Mouse (Mus musculus) ES-Bruce4 (cell line): ENCODE results near the gene BC067074.

Experiments used
- CTCF ChIP-seq: IDR thresholded peaks from one replicate; pipeline ENCODE4 v1.8.1; 2011; ENCODE audit warnings: low read depth, low read length
- EP300 ChIP-seq: IDR thresholded peaks from 2 replicates; pipeline ENCODE4 v1.6.1; 2011; ENCODE audit warnings: low read depth, low read length; ENCODE audit not compliant: insufficient read depth
- POLR2A ChIP-seq: IDR thresholded peaks from one replicate; pipeline ENCODE4 v1.8.1; 2011; ENCODE audit warnings: low read length; ENCODE audit not compliant: insufficient read depth

- peak; percentile 50 for TF ChIP-seq CTCF
- TF ChIP-seq EP300 = no peak
- no peak for TF ChIP-seq POLR2A
Measured at GRCm38 (mm10) chr13:113265257-113265656, 27.7 kb upstream of the BC067074 start.
